Mouse (Mus musculus) lung, adult 2 months (tissue): ENCODE data around the gene Dbp.

Experiments
- CTCF ChIP-seq: fragments of 200-500 bp; IDR thresholded peaks from 2 replicates; pipeline ENCODE4 v1.5.1; 2011; ENCODE audit warnings: mild to moderate bottlenecking, low read length, control low read depth; ENCODE audit not compliant: insufficient read depth
- POLR2A ChIP-seq: fragments of 200-500 bp; IDR thresholded peaks from 2 replicates; pipeline ENCODE4 v1.6.1; 2011; ENCODE audit warnings: low read depth, mild to moderate bottlenecking, control low read depth, low read length, borderline replicate concordance; ENCODE audit errors: extremely low read depth

DNA sequence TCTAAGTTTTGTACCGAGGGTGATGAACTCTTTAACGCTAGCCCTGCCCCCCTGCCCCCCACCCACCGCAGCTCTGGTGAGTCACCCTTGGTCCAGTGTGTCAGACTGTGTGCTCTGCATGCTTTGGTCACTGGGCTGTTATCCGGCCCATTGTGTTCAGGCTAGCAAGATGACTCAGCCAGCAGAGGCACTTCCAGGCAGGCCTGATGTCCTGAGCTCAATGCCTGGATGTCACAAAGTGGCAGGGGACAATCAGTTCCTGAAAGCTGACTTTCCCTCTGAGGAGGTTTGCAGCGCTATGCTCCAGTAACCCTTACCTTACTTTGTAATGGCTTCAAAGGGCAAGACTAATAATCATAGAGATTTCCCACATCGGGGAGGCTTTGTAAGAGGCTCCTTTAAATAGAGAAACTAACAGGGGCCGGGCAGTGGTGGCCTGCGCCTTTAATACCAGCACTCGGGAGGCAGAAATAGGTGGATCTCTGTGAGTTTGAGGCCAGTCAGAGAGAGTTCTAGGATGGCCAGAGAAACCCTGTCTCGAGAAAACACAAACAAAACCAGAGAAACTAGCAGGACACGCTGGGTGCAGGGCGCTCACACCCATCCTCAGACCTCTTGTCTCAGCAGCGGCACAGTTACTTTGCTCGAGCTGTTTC, 24.8 kb upstream of the Dbp start:
- no peak for TF ChIP-seq POLR2A
- TF ChIP-seq CTCF, result no peak
